Mouse (Mus musculus) thymus, adult 2 months (tissue): Measurements from ENCODE around the gene Cdc14b.

Experiments used
- CTCF ChIP-seq: fragments of 200-500 bp; IDR thresholded peaks from 2 replicates; pipeline ENCODE4 v1.5.1; 2012; ENCODE audit warnings: mild to moderate bottlenecking, control low read depth, low read length, moderate library complexity, borderline replicate concordance; ENCODE audit not compliant: control insufficient read depth, poor library complexity, insufficient read depth; ENCODE audit errors: extremely low read depth
- POLR2A ChIP-seq: fragments of 200-500 bp; IDR thresholded peaks from 2 replicates; pipeline ENCODE4 v1.6.1; 2012; ENCODE audit warnings: mild to moderate bottlenecking, low read length, control low read depth, moderate library complexity; ENCODE audit not compliant: control insufficient read depth, poor library complexity, insufficient read depth; ENCODE audit errors: extremely low read depth

- no peak for TF ChIP-seq CTCF
- no peak for TF ChIP-seq POLR2A
Measured at GRCm38 (mm10) chr13:64237681-64238157, 37.4 kb downstream of the Cdc14b start.
